Mouse (Mus musculus) lung, postnatal 14 days (tissue): ENCODE results near the gene Slain2.

Experiments
- DNase-seq: peaks from one replicate; pipeline ENCODE4 v3.0.0; 2021

Gene Slain2

DNA sequence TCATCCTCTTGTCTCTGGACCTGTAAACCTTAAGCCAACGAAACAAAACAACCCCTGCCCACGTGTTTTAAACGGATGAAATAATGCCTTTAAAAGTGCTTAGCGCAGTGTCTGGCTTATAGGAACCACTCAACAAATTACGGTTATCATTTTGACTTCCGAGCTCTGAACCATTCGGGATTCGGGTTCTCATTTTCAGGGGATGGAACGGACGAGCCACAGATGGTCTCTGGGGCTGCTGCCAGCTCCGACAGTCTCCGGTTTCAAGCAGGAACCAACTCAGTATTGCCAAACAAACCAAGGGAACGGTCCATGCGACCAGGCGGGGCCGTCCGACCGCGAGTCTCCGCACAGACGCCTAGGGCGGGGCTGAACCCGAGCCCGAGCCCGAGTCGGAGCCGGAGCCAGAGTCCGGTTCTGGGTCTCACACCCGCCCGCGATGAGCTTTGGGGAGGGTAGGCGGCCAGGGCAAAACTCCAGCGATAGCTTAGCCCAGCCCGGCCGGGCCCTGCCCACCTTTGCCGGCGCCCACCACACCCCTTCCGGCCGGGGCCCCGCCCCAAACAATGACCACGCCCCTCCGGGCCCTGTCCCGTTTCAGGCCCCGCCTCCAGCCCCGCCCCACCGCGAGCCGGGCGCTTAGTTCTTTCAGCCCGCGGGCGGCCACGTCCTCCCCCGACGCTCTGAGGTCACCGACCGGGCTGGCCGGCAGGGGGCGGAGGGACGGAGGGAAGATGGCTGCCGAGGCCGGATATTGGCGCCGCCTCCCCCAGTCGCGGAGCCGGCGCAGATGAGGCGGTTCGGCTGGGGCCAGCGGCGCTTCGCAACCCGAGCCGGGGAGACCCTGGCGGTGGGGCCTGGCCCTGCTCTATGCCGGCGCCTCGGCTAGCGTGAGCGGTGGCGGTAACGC, at the start of gene Slain2:
Slain2 (plus strand) TSS at position 657 of the 910 bp plus-strand sequence.
- peak; percentile 100 for DNase-seq

DNA sequence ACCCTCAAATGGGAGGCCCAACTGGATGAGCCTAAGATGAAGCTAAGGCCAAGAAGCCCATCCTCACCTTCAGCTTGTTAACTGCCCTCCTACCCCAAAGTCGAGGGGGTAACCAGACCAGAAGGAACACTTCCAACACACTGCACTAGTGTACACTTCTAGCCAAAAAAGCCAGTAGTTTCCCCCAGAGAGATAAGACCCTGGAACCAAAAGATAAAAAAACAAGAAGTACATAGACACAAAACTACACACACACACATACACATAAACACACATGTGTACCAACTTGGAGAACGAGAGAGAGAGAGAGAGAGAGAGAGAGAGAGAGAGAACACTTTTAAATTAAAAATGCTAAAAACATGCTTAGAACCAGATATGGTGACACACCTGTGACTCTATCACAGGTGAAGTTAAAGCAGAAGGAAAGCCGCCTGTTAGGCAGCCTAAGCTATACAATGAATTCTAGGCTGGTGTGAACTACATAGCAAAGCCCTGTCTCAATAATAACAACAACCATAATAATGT, 49.4 kb upstream of the Slain2 start:
- DNase-seq = no peak

DNA sequence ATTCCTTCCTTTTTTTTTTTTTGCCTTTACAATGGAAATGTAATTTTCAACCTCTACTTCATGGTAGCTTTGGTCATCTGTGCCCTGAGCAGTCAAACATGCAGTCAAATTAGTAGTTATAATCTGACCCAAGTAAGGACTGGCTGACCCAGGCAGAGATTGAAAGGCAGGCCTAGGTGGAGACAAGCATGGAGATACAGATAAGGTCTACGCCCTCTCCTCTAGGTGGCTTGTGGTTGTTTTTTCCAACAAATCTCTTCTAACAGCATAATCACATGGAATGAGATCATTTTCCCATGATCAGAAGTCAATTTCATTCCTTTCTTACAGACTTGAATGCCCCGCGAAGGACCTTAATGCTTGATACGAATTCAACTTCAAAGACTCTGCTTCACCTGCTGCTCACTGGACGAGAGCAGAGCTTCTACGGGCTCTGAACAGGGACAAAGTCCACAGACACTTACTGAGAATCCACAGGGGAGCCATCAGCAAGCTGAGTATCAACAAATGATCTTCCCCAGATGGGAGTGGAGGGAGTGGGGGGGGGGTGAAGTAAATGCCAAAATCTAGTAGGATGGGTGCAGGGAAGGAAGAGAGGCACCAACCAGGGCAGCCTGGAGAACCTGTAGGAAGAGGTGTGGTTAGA, 47.7 kb upstream of the Slain2 start:
- no peak for DNase-seq

DNA sequence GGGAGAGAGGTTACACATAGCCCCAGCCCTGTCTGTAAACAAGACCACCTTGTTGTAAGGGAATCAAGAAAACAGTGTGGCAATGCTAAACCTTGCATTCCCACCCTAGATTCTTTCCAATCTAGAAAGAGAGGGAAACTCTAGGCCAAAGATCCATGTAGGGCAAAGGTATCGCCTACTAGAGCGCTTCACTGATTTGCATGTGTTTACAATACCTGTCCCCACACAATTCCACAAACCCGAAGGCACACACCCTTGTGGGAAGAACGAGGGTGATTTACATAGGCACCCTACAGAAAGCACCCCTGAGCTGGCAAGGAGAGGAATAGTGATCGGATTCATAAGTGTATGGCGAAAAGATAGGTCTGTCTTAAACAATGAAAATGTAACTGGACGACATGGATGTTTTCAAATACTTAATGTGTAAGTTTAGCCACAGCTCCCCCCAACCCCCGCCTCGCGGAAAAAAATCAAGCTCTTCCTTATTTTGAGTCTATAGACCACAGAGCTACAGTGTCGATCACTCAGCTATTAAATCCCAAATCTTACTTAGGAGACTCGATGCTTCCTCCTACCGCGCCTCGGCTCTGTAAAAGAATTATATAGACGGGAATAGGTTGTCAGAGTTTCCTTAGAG, 47.0 kb upstream of the Slain2 start:
- DNase-seq = peak; percentile 12

DNA sequence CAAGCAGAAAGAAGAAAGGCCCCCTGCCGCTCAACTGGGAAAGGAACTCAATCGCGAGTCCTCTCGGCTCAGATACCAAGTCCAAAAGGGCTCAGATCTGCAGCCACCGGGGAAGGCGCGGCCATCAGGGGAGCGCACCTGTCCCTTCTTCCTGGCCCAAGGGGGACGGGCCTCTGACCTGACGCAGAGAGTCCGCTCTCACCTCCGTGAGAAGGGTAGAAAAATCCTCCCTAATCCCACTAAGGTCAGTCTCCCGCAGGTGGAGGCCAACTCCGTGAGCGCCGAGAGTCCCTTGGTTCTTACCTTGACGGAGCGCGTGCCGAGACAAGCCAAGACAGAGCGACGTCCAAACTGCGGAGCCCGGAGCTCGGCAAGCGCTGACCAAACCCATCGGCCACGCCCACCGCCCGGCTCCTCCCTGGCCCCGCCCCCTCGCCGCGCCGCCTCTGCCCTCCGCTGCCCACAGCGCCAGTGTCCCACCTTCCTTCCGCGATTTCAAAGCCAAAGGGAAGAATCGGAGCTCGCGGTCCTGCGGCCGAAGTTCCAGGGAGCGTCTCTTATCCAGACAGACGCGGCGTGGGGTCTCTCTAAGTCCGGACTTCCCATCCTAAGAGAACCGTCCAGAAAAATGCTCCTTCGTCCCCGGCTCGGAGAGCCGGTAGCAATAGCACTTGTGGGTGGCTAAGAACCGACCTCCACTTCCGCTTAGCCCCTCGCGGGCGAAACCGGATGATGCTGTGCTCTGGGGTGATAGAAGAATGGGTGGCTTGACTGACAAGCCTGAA, 45.8 kb upstream of the Slain2 start, which contains the start of gene Tec:
Tec (minus strand) TSS at position 393 of the 785 bp plus-strand sequence.
- peak; percentile 96 for DNase-seq

DNA sequence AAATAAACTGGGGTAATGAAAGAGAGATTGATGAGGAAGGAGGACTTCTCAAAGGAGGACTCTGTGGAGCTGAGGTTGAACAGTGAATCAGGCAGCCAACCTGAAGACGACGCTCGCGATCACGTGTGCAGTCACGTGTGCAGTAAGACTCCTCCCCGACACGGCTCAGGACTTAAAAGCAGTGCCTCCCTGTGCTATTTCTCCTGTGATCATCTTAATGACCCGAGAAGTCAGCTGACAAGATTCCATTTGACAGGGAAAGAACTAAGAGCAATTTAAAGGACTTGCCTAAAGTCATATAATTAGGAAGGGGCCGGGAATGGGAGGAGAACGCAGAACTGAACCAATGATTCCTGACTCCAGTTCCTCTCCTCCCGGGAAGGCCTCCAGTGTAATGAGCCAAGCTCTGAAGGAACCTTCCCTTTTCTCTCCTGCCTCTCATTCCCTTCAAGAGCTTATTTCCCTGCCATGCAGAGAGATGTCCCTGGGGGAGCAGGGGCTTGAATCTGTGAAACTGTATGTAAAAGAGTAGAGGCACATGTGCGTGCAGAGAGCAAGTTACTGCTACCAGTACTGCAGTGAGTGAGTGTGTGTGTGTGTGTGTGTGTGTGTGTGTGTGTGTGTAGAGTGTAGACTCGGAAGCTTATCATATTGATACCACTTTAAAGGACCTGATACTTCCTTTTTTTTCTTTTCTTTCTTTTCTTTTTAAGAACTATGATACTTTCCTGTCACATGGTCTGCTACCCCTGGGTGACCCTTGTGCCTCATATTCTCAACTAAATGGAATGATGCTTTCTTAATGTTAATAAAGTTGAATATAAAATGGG, 44.1 kb upstream of the Slain2 start:
- DNase-seq = no peak

DNA sequence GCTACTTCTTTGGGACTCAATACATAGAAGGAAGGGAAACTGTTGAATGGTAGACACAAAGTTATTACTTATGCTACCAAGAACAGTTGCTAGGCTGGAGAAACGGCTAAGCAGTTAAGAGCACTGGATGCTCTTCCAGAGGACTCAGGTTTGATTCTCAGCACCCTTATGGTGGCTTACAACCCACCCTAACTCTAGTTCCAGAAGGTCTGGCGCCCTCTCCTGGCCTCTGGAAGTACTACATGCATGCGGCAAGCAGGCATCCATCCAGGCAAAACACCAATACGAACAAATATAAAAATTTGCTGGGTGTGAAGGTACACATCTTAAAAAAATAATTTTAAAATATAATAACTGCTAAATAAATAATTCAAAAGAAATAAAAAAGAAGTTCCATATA, 43.0 kb upstream of the Slain2 start:
- no peak for DNase-seq

DNA sequence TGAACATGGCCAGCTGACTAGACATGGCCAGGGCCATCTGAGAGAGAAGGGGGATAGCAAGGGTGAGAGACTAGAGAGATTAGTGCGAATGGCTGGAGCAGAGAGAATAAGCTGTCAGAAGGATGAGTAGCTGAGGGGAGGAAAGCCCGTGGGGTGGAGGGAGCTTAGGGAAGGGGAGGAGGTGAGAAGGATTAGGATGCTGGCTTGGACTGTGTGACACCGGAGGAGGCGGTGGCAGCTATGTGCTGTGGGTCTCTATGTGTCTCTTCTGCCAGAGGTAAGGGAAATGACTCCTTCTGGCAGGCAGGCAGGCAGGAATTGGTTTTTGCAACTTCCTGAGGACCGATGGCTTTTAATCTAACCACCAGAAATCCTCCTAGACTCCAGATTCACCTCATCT, 34.4 kb upstream of the Slain2 start:
- DNase-seq = no peak

DNA sequence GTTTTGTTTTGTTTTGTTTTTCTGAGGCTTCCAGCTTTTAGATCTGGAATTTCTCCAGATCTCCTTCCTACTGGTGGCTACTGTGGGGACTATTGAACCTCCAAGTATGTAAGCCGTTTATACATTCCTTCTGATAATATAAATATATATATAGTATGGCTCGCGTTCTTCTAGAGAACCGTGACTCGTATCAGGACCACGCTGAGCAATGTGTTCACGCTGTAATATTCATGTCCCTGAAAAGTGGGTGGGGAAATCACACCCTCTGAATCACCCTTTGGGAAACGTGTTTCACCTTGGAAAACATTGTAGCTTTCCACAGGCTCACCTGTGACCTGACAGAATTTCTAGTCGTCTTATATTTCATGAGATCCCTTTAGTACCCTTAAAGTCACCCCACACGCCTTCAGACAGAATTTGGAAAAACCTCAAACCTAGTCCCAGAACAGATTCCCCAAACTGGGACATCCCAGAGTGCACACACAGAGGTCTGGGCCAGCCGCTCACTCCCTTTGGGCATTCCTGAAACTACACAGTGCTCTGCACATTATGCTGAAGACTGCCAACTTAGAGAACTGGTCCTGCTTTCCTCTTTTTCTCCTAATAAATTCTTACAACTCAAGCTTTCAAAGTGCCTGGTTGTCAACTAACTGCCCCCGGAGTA, 32.2 kb upstream of the Slain2 start:
- no peak for DNase-seq

DNA sequence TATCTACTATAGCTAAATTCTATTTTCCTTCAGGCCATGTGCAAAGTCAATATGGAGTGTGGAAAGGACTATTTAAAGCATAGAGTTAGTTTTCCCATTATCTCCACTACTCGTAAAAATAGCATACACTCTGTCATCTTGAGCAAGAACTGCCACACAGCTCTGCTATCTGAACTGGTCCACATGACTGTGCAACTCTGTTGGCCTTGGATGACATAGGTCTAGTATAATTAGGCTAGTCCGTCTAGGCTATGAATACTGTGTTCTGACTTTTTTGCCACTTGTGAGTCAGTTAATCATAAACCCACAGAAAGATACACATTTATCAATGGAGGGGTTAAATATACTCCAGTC, 31.7 kb upstream of the Slain2 start:
- no peak for DNase-seq

DNA sequence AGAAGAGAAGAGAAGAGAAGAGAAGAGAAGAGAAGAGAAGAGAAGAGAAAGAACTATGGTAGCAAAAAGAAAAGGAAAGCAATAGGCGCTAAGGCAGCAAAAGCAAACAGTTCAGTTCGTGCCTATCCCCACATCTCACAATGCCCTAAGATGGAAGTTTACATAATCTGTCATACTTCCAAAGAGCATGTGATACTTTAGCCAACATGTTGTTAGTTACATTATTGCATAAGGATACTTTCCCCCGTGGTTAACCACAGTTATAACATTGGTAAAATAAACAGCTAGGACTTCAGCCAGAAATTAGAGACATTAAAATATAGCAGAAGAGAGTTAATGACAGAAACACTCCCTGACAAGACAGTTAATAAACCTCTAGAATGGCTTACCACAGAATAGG, 30.4 kb upstream of the Slain2 start:
- DNase-seq = no peak

DNA sequence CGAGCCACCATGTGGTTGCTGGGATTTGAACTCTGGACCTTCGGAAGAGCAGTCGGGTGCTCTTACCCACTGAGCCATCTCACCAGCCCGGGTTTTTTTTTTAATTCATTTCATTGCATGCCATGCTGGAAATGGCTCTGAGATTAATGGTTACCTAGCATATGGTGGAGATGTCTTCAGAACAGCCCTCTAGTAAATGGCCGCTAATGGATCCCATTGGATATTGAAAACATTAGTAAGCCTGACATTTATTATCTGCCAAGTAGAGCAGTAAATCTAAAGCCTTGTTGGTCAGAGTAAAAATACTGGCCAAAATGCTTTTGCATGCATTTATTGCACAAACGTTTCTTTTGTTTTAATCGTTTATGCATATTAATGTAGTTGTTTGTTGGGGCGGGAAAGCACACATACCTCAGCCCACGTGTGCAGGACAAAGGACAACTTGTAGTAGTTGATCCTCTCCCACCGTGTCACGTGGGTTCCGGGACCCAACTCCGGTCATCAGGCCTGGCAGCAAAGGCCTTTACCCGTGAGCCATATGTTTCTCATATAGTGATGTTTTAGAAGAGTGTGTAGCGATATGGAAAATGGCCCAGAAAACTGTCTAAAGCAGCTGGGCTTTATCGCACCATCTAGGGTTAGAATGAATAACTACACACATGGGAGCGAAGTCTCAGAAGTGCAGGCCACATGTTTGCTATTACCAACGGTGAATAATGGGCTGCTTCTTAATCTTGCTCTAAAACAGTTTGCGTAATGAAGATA, 27.5 kb upstream of the Slain2 start:
- no peak for DNase-seq

DNA sequence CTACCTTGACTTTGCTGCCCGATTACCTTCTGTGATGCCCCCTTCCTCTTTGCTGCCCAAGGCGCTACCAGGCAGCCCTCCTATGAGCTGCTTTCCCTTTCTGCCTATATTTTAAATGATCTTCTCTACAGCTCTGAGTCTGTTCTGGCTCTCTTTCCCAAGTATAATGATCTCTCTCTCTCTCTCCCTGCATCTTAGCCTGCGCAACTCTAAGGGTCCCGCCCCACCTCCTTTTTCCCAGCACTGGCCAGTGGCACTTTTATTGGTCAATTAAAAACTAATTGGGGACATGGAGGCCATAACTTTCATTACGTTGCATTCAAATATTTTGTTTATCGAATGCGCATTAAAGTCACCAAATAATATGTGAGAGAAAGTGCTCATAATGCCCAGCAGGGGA, 25.8 kb upstream of the Slain2 start:
- no peak for DNase-seq

DNA sequence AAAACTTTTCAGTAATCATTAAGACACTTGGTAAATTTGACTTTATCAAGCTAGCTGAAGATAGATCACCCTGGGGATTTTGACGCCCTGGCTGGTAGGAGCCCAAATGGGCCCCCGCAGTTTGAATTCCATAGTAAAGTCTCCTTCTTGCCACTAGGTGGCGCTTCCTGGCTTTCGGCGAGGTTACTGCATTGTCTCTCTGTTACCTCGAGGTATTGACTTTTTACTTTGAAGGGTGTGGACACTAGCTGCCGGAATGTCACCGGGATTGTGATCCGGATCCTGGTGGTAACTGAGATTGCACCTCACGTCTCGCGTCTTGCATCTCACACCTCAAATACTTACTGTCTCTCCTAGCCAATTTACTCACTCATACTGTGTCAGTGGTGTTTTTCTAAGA, 22.6 kb upstream of the Slain2 start:
- DNase-seq = peak; percentile 69

DNA sequence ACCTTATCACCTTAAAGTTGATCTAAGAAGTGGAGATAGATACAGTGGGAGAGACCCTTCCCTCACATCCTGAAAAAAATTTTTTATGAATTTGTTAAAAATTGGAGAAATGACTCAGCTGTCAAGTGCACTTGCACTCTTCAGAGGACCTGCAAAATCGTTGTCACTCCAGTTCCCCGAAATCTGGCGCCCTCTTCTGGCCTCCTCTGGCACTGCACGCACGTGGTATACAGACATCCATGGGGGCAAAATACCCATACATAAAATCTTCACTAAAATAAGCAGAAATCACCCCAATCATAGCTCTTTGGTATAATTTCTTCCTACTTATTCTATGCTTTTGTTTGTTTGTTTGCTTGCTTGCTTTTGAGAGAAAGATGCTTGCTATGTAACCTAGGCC, 20.1 kb upstream of the Slain2 start:
- DNase-seq = peak; percentile 24

DNA sequence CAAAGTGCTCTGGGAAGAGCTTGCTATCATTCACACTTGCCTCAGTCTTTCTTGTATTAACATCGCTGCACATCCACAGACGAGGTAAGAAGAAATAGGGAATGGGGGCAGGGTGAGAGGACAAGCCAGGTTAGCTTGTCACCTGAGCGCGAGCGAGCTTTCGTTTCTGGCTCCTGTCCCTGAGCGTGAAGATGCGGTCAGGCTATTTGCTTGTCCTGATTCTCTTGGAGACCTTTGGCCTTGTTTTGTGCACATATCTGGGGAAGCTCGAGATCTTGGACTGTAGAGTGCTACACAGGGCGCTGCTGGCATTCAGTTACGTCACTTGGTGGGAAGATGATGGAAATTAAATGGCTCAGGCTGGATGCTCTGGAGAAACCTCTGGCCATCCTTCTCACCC, 18.8 kb upstream of the Slain2 start:
- no peak for DNase-seq

DNA sequence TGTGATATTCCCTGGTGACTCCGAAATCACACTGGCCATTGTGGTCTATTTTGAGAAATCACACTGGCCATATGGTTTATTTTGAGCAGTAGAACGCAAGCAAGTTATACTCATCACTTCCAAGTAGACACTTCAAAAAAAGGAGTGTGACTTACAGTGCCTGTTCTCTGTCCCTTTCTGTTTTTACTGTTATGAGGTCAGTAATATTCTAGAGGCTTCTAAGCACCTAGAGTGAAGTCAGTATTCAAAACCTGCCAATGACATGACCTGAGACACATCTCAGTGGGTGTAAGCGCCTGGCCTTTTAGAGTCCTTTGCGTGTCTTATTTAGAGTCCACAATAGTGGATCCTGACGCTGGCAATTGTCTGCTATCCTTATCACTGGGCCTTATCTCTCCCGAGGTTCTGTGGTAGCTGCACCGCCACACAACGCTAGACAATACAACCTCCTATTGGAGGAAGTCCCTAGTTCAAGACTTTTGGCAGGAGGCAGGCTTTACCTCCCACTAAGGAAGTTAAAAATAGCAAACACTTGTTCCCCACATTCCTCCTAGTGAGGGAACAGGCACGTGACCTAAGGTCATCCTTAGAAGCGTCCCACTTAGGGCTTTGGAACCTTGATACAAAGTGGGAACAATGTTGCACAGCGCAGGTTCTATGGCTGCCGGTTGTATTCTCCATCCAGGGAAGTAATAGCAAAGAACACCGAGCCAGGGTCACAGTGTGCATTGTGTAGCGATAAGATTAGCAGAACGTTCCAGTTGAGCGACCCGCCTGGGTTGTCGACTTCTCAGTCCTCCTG, 17.4 kb upstream of the Slain2 start:
- peak; percentile 13 for DNase-seq

DNA sequence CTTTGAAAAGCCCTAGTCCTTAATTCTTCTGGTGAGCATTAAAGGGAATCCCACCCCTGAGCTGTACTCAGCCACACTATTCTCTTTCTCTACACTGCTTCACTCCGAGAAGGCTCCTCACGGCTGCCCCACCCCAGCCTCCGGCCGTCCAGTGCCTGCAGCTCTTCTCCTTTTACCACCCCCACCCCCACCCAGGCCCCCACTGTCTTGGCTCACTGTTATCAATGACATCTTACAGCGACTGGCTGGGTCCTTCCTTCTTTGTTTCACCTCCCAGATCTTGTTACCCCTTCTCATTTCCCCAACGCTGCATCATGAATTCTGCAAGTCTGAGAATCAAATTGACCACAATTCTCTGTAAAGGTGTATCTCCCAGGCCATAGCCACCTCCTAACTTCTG, 16.1 kb upstream of the Slain2 start:
- no peak for DNase-seq

DNA sequence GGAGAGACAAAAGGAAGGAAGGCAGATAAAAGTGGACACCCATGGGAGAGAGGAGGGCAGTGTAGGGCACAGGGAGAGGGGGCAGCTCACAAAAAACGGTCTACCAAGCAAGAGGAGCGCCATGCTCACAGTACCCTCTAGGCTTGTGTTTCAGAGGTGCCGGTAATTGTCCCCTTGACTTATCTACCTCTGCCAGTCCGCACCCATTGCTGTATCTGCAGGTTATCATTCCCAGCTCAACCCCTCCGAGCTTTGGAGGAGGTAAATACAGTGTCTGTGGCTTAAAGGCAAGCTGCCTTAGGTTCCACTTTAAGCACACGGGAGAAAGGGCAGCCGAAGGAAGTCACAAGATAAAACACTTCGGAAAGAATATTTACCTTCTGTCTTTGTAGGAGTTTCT, 14.8 kb upstream of the Slain2 start:
- DNase-seq = no peak

DNA sequence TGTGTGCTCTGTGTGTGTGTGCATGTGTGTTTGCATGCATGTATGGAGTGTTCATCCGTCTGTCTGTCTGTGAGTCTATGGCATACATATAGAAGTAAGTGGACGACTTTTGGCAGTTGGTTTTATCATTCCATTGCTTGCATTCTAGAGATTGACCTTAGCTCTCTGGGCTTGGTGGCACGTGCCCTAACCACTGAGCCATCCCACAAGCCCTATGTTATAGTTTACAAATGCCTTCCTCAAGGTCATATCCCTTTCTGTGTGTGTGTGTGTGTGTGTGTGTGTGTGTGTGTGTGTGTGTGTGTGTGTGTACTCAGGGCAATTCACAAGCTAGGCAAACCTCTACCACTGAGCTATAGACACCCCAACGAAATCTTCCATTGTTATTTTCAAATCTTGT, 12.2 kb upstream of the Slain2 start:
- DNase-seq = no peak
